Mouse (Mus musculus): ENCODE data around the gene Rcan3. TPM values are rescaled to one million over a fixed set of nuclear protein-coding genes. Genes with fewer than 3 reads are reported as not detected.

Rcan3 gene
- total RNA-seq, 2 experiments from 2014 or later = 30.6 to 32.5 TPM

GRCm38 (mm10) chr4:135416367-135416766 lies 17.3 kb downstream of the Rcan3 start:
- DNase-seq (ENCODE audit: low spot score in 2 of 2) = no peak

- DNase-seq (ENCODE audit: low spot score in 2 of 2) = no peak
These were observed 20.2 kb downstream of the Rcan3 start for GRCm38 (mm10) chr4:135413491-135413890.

- DNase-seq (ENCODE audit: low spot score in 2 of 2) = peak; percentile 29 to 45
These were observed 22.0 kb downstream of the Rcan3 start for GRCm38 (mm10) chr4:135411633-135412032.

GRCm38 (mm10) chr4:135406180-135406579 lies 27.5 kb downstream of the Rcan3 start:
- no peak for DNase-seq (ENCODE audit: low spot score in 2 of 2)

GRCm38 (mm10) chr4:135404916-135405315 lies 28.7 kb downstream of the Rcan3 start:
- no peak for DNase-seq (ENCODE audit: low spot score in 2 of 2)

- no peak for DNase-seq (ENCODE audit: low spot score in 2 of 2)
These were observed 29.6 kb downstream of the Rcan3 start for GRCm38 (mm10) chr4:135404048-135404447.

- DNase-seq (ENCODE audit: low spot score in 2 of 2) = no peak
These were observed 31.8 kb downstream of the Rcan3 start for GRCm38 (mm10) chr4:135401881-135402280.

- DNase-seq (ENCODE audit: low spot score in 2 of 2) = no peak
These were observed 35.7 kb downstream of the Rcan3 start, which contains the start of gene Ncmap for GRCm38 (mm10) chr4:135397991-135398390. Gene Ncmap, minus strand, starts transcription at chr4:135398227.

- no peak for DNase-seq (ENCODE audit: low spot score in 2 of 2)
These were observed 36.1 kb downstream of the Rcan3 start for GRCm38 (mm10) chr4:135397551-135397950.

- DNase-seq (ENCODE audit: low spot score in 2 of 2) = no peak
These were observed 37.4 kb downstream of the Rcan3 start for GRCm38 (mm10) chr4:135396303-135396702.

GRCm38 (mm10) chr4:135395375-135395774 lies 38.3 kb downstream of the Rcan3 start:
- no peak for DNase-seq (ENCODE audit: low spot score in 2 of 2)

GRCm38 (mm10) chr4:135394666-135395065 lies 39.0 kb downstream of the Rcan3 start:
- DNase-seq (ENCODE audit: low spot score in 2 of 2) = no peak

- no peak for DNase-seq (ENCODE audit: low spot score in 2 of 2)
These were observed 40.3 kb downstream of the Rcan3 start for GRCm38 (mm10) chr4:135393381-135393780.

GRCm38 (mm10) chr4:135392801-135393200 lies 40.9 kb downstream of the Rcan3 start:
- DNase-seq (ENCODE audit: low spot score in 2 of 2) = no peak

- no peak for DNase-seq (ENCODE audit: low spot score in 2 of 2)
These were observed 42.6 kb downstream of the Rcan3 start for GRCm38 (mm10) chr4:135391014-135391413.

- no peak for DNase-seq (ENCODE audit: low spot score in 2 of 2)
These were observed 48.0 kb downstream of the Rcan3 start for GRCm38 (mm10) chr4:135385614-135386013.

- DNase-seq (ENCODE audit: low spot score in 2 of 2) = peak; percentile 74 to 80
These were observed 51.3 kb downstream of the Rcan3 start for GRCm38 (mm10) chr4:135382316-135382715.

GRCm38 (mm10) chr4:135381355-135381754 lies 52.3 kb downstream of the Rcan3 start:
- no peak for DNase-seq (ENCODE audit: low spot score in 2 of 2)

- DNase-seq (ENCODE audit: low spot score in 2 of 2) = no peak
These were observed 56.4 kb downstream of the Rcan3 start for GRCm38 (mm10) chr4:135377241-135377640.

- DNase-seq (ENCODE audit: low spot score in 2 of 2) = no peak
These were observed 58.2 kb downstream of the Rcan3 start for GRCm38 (mm10) chr4:135375444-135375843.

GRCm38 (mm10) chr4:135373299-135373698 lies 60.4 kb downstream of the Rcan3 start:
- DNase-seq (ENCODE audit: low spot score in 2 of 2) = no peak

GRCm38 (mm10) chr4:135370372-135370771 lies 63.3 kb downstream of the Rcan3 start:
- DNase-seq (ENCODE audit: low spot score in 2 of 2) = no peak

- DNase-seq (ENCODE audit: low spot score in 2 of 2) = peak in 1 of 2 experiments; percentile 24
These were observed 70.8 kb downstream of the Rcan3 start for GRCm38 (mm10) chr4:135362828-135363227.

Data from layer of hippocampus, postnatal 14 days (tissue).